Mouse (Mus musculus) cerebellum, adult (tissue): ENCODE results near the gene Lrrc26.

Experiments
- ATAC-seq: cut with Nextera tagmentation; 2 replicates; pipeline ENCODE4 v1.9.2; 2017; ENCODE audit warnings: mild to moderate bottlenecking, moderate library complexity, mixed read lengths; ENCODE audit not compliant: insufficient number of reproducible peaks, low FRiP score, low TSS enrichment

Gene Lrrc26

DNA sequence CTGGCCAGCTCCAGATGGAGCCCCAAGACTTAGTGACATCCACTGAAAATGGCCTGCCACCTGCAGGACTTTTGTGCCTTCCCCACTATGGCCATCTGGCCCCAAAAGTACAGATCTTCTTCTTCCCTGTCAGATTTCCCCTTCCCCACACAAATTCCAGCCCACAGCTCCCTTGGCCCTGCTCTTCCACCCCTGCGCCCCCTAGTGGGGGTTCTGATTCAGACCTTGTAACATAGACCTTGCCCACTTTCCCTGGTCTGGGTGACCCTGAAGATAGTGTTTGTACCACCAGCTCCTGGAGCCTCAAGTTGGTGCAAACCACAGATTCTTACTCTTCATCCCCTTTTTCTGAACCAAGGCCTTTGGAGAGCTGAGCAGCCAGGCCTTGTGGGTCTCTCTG lies 3.1 kb downstream of the Lrrc26 start:
- ATAC-seq: no peak

DNA sequence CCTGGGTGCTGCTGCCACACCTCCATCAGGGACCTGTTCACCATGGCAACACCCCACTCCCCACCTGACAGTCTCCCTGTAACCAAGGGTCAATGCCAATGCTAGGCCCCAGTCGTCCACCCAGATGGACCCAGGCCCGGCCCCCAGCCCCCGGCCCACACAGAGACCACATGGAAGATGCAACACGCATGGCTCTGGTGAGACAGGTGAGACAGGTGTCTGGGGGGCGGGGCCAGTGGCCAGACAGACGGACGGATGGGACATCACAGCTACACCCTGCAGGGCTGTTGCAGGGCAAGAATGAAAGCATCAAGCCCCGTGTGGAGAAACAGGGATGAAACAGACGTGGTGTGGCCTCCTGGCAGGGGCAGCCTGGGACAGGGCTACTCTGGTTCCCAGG lies 4.0 kb downstream of the Lrrc26 start:
- no peak for ATAC-seq

DNA sequence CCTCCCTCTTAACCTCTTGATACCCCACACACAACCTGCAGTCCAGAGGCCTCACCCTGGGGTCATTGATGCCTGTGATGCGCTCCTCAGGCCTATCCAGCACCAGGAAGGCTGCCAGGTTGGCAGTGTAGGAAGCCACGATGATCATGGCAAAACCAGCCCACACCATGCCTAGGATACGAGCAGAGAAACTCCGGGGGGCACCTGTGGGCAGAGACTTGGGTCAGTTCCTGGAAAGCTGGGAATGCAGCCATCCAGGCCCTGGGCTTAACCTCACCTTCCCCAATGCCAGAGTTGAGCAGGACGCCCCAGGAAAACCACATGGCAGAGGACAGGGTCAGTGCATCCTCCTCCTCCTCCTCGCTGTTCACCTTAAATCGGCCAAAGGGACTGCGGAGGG lies 7.4 kb downstream of the Lrrc26 start:
- ATAC-seq: no peak

DNA sequence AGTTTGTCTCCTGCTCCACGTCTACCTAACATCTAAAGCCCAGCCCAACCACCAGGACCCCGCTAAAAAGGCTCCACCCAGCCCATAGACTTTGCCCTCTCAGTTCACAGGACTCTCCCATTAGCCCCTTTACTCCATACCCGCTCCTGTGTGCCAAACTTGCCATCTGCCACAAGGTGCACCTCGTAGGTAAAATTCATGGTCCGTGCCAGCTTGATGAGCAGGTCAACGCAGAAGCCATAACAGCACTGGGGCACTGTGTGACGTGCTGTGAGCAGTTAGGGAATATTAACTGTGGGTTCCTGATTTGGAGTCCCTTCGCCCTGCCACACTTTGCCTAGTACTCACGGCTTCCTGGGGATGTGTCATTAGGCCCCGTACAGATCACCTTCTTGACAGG lies 8.3 kb downstream of the Lrrc26 start:
- peak; percentile 28; the same call in 1 of the 2 replicates for ATAC-seq

DNA sequence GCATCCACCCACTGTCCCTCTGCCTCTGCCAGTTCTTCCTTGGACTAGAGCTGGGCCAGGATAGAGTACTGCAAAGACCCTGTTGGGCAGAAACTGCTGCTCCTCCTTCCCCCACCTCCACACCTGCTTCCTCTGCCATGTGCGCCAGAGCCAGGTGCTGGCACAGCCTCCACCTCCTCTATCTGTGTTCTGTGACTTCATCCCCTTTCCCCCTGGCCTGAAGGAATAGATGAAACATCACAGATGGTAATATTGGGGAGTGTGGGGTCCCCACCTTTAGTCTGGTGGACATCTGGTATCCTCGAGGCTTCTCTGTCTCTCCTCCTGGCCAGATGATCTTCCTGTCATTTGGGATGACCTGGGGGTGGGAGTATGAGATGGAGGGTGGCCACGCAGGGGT lies 13.7 kb downstream of the Lrrc26 start:
- no peak for ATAC-seq

DNA sequence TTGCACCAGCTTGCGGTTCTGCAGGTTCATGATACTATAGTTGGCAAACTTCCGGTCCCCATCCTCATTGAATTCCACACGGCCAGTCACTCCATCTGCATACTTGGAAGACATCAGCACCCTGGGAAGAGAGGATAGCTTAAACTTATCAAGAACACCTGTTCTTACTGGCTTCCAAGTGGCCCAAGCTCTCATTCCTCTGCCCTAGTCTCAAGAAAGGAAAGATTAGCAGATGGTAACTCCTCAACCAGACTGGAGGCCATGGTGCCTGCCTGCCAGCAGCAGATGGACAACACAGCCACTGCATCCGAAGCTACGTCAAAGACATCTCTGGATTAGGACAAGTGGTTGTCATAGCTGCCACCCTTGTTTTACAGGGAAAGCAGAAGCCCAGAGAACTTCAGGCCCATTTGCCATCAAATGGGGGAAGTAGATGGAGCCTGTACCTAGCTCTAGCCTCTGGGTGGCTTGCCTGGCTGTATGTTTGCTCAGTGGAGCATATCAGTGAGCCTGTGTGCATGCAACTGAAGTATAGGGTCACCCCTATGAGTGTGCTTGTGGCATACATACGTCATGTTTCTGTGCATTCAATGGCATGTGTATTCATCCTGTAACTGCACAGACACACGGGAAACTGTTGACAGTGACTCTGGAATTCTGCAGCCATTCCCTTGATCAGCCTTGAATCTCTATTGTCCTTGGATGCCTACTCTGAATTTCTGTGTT lies 14.4 kb downstream of the Lrrc26 start:
- ATAC-seq: peak; percentile 64; the same call in 1 of the 2 replicates

DNA sequence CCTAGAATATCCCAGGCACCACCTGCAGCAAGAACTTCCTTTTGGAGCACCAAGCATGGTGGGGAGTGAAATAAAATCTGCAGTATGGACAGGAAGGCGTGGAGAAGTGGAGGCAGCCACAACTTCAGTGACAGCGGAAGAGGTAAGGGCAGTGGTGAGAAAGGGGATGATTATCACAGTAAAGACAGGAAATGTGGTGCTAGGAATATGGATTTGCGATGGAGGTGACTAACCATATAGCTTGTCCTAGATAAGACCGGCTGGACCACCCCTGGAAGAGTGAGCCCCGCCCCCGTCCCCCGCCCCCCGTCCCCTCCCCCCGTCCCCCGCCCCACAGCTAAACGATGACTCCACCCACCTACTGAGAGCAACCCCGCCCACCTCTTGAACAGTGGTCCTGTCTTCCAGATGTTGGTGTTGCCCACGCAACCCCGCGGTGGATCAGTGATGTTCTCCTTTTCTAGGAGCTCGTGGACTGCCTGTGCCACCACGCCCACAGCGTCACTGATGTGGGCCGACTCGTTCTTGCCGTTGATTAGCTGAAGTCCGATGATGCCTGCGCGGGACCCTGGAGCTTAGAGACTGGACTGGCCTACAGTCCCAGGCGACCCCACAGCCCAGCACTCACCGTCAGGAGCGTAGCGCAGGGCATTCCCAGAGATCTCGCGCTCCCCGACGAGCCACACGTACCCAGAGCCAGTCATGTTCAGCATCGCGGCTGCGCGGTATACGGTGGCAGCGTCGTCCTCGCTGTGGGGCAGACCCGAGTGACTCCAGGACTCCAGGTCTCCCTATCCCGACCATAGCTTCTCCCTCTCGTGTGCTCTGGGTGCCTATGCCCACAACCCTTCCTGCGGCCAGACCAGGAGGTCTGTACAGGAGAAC lies 15.2 kb downstream of the Lrrc26 start:
- no peak for ATAC-seq

DNA sequence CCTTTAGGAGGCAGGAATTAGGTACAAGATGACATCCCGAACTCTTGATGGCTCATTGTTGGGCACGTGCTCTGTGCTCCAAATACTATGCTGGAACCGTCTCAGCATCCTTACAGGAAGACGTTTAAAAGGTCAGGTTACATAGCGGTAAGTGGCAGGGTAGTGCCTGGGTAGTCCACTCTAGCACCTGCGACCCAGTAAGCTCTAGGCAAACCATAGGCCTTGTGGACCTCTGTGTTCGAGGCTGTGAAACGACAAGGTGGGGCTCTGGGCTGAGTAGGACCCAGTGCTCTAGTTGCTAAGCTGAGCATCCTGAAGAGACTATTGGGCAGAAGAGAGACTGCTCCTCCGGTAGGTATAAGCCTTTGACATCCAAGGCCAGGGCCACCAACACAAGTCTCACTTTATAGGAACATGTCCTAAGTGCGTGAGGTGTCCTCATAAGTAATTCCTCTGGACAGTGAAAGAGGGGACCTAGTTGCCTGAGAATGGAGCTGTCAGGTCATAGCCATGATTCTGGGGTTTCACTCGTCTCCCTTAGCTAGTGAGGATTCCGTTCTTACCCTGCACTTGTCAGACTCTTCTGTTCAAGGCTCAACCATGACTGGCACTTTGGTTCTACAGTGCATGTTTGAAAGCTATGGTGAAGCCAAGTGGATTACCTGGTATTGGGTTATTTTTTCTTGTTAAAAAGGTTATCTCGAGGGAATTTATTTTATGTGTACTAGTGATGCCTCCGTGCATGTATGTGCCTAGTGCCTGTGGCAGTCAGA lies 16.1 kb downstream of the Lrrc26 start:
- no peak for ATAC-seq

DNA sequence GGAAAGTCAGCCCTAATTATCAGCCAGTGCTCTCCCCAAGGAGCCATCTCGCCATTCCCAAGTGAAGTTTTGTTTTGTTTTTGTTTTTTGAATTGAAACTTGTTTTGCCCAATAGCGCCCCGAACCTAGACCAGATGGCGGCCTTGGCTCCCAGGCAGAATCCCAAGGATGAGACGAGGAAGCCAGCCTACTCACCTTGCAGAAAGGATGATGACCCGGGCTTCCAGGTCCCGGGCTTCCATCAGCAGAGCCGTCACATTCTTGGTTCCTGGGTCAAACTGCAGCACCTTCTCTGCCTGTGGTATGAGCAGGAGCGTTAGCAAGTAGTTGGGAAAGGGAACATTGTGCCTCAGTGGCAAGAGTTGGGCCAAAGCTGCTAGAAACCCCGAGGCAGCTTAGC lies 20.5 kb downstream of the Lrrc26 start:
- no peak for ATAC-seq

DNA sequence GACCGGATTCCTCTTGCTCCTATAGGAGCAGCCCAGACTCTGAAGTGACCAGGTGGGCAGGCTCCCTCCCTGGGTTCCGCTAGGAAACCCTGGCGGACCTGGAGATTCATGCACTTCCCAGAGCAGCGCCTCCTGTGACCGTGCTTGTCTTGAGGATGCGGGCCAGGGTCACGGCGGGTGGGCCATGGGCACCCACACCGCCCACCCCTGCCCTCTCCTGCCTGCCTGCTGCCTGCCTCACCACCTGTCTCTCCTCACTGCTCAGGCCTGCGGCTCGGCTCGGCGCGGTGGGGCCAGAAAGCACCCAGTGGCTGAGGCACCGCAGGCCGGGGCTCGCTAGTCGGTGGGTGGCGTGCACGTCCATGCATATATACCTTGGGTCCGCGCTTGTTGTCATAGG lies 21.3 kb downstream of the Lrrc26 start:
- no peak for ATAC-seq

DNA sequence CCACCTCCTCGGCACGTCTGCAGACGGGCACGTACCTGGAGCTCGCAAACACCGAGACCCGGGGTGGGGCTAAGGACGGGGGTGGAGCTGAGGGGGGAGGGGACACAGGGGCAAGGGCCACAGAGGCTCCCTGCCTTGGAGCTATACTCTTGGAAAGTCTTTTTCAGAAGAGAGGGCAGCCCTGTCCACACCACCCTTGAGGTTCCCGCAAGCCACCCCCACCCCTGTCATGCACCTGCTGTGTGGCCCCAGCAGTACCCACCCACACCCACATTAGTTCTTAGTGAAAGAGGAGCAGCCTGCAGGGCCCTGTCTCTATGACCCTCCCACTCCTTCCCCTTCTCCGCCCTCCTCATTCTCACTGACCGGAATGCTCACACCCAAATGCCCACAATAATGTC lies 21.8 kb downstream of the Lrrc26 start:
- no peak for ATAC-seq

DNA sequence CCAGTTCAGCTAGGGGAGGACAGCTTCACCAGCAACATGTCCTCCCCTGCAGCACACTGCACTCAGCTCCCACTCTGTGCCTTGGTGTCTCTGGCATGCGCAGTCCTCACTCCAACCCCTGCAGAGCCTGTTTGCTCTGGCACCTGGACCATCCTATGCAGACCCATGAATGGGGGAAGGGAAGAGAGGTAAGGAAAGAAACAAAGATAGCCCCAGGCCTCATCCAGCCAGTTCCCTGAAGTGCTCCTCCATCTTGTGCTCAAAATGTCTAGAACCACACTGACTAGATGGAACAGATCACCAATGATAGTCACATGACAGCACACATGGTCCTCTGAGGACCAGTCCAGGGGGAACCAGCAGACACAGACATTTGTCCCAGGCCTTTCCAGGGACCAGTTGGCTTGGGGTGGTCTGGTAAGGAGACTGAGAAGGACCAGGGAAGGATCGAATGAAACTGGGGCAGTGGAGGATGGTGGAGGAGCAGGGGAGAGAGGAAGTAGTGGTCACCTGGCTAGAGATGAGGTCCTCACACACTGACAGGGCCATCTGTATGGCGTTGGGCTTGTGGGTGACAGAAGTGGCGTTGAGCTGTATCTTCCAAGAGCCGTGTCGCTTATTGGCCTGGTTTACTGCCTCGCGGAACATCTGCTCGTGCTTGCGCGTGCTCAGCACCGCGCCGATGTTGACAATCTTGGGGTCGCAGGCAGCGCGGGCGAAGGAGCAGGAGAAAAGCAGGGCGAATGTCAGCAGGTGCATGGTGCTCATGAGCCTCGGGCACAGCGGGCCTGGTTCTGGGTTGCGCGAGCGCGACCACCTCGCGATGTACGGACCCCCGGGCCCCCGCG lies 28.6 kb downstream of the Lrrc26 start:
- peak; percentile 59 for ATAC-seq

DNA sequence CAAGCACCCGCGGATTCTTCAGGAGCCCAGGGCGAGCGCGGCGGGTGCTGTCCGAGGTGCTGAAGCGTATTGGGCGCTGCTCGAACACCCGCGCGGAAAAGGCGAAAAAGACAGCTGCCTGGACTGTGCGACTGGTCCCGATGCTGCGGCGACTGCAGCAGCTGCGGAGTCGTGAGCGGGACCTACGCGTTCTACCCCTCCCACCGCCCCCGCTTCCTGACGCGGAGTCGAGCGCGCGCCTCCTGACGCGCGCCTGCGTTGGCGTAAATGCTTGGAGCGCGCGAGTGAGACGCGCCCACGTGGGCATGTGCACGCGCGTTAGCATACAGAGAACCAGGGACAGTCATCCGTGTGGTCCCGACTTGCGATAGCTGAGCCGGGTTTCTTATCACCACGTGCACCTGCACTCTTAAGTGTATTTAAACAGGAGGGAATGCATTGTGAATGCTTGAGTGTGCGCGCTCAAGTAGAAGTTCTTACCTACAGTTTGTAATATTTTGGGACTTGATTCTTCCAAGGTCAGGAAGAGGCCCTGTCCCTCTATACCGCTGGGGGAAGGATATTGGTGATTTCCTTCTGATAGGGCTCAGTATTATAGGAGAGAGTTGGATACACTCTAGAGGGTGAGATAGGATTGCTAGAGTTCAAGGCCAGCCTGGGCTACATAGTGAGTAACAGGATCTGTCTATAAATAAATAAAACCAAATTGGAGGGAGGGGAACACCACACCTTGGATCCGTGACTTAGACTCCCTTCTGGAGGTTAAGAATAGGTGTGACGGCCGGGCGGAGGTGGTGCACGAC lies 29.5 kb downstream of the Lrrc26 start, which contains the start of gene Grin1:
Gene Grin1 (minus strand): TSS at position 217 of the 803 bp plus-strand sequence.
- ATAC-seq: peak; percentile 65; the same call in 1 of the 2 replicates

DNA sequence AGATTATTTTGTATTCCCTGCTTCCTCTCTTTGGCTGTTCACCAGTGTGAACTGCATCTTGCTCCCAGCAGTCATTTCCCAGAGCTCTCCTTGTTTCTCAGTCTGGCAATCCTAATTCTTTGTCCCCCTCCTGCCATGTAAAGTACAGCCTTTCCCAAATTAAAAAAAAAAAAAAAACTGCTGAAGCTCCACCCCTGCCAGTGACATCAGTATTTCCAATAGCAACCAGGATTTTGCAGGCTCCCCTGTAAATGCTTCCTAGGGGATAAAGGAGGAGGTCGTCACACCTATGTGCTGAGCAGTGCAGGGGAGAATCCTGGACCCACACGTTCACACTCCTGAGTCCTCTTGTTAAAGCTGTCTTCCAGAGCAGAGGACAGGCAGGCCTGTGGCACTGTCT lies 30.4 kb downstream of the Lrrc26 start:
- no peak for ATAC-seq

DNA sequence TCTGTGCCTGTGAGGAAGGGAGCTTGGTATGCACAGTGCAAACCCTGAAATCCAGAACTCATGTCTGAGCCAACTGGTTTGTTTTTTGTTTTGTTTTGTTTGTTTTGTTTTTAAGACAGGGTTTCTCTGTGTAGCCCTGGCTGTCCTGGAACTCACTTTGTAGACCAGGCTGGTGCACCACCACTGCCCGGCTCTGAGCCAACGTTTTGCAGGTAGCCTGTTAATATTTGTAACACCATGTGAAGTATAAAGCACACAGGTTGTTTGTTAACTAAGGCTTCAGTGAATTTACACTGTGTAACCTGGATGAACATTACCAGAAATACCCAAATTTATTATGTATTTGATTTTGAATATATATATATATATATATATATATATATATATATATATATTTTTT lies 36.3 kb downstream of the Lrrc26 start:
- no peak for ATAC-seq

DNA sequence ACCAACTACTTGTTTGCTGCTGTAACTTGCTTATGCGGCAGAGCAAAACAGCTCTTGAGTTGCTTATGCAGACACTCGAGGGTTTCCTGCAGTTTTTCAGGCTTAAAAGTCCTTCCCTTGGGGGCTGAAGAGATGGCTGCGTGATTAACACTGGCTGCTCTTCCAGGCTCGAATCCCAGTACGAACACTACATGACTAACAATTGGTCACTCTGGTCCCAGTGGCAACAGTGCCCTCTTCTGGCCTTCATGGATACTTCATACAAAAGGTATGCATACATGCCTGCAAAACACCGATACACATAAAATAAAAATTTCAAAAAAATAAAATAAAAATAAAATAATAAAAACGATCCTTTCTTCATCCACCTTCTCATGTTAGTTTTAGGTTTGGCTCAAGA lies 38.7 kb downstream of the Lrrc26 start:
- no peak for ATAC-seq

DNA sequence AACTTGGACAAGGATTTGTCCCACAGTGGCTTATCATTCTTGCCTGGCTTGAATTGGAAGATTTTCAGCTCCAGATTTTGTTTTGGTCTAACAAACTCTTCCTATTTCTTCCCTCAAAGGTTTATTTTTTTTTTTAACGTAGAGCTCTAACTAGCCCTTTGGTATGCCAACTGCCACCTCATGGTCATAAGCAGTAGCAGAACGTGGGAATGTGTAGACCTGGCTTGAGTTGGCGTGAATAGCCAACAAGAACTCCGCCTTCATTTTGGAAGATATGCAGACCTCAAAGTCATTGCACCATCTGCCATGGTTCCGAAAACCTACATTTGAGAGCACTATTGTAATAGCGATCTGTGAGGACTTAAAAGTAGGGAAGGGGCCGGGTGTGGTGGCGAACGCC lies 41.8 kb downstream of the Lrrc26 start:
- ATAC-seq: no peak

DNA sequence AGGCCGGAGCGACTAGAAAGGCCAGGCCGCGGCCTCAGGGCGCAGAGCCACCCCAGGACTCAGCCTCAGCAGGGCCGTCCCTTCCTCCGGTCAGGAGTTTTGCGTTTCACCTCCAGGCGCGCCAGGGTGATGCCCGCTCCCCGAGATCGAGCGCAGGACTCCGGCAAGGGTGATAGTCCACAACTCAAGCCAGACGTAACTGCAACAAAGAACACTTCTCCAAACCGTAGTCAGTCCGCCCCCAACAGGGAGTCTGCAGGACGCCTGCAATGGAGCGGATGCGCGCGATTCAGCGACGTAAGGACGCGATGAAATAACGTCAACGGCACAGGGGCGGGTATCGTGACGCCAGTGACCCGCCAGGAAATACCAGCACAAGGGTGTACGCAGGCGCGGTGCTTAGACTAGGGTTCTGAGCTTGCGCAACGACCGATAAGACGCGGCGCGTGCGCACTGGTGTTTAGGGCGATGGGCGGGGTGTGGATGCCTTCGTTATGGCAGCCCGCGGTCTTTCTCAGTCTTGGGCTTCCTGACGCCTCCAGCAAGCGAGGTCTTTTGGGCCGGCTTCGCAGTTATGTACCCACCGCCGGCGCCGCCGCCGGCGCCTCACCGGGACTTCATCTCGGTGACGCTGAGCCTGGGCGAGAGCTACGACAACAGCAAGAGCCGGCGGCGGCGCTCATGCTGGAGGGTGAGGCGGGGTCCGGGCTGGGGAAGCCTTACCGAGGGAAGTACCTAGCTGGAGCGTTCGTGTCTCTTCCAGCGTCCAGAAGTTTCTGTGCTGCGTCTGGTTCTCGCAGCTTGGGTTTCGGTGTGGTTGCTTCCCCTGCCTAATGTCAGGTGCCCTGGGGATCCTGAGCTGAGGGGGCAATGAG lies 42.8 kb downstream of the Lrrc26 start, which contains the start of gene Man1b1:
Gene Man1b1 (plus strand): TSS at position 53 of the 875 bp plus-strand sequence.
- ATAC-seq: peak; percentile 95
